Mouse (Mus musculus) erythroblast, adult 5-6 weeks (primary cell): ENCODE data around the gene Gm28845. TPM values are rescaled to one million over a fixed set of nuclear protein-coding genes. Genes with fewer than 3 reads are reported as not detected.

Experiments
- ATAC-seq: replicated peaks from 2 replicates; pipeline ENCODE4 v1.8.0; 2016; ENCODE audit warnings: moderate number of reproducible peaks, mild to moderate bottlenecking, moderate TSS enrichment, inconsistent platforms; ENCODE audit not compliant: poor library complexity, low FRiP score, severe bottlenecking
- total RNA-seq, 2 experiments: library from RNA; stranded (forward) in 1 of 2; stranded (reverse) in 1 of 2; fragments of 150-400 nt in 1 of 2; fragments of 200-764, 138-1000 nt in 1 of 2; gene quantifications; 2 replicates each; pipeline versions ENCODE4 v1.2.3 to v1.2.4; 2015 to 2017; ENCODE audit warnings: low replicate concordance in 2 of 2

Gene Gm28845
- total RNA-seq (2015; ENCODE audit: low replicate concordance) (not detected in 2 replicates), total RNA-seq (2017; ENCODE audit: low replicate concordance) (1.3 TPM in 1 of 2 replicates, not detected in the other)

GRCm38 (mm10) chr1:65119438-65119837, at the start of gene Gm28845:
TSS of gene Gm28845 (minus strand) at chr1:65119558.
- ATAC-seq, result no peak

- ATAC-seq, result no peak
Measured at GRCm38 (mm10) chr1:65167496-65167895, 48.1 kb upstream of the Gm28845 start.

GRCm38 (mm10) chr1:65162210-65162609, 42.9 kb upstream of the Gm28845 start:
- no peak for ATAC-seq

- no peak for ATAC-seq
Measured at GRCm38 (mm10) chr1:65156111-65156510, 36.8 kb upstream of the Gm28845 start.

GRCm38 (mm10) chr1:65154814-65155213, 35.5 kb upstream of the Gm28845 start:
- ATAC-seq, result no peak

- no peak for ATAC-seq
Measured at GRCm38 (mm10) chr1:65147971-65148370, 28.6 kb upstream of the Gm28845 start.

GRCm38 (mm10) chr1:65147326-65147725, 28.0 kb upstream of the Gm28845 start:
- no peak for ATAC-seq

GRCm38 (mm10) chr1:65146601-65147000, 27.2 kb upstream of the Gm28845 start:
- ATAC-seq, result no peak

GRCm38 (mm10) chr1:65144783-65145182, 25.4 kb upstream of the Gm28845 start:
- no peak for ATAC-seq

- ATAC-seq, result no peak
Measured at GRCm38 (mm10) chr1:65137560-65137959, 18.2 kb upstream of the Gm28845 start.

- ATAC-seq, result no peak
Measured at GRCm38 (mm10) chr1:65132833-65133232, 13.5 kb upstream of the Gm28845 start.

GRCm38 (mm10) chr1:65131671-65132070, 12.3 kb upstream of the Gm28845 start:
- no peak for ATAC-seq

- ATAC-seq, result no peak
Measured at GRCm38 (mm10) chr1:65130226-65130625, 10.9 kb upstream of the Gm28845 start.

GRCm38 (mm10) chr1:65129634-65130180, 10.3 kb upstream of the Gm28845 start:
- ATAC-seq, result no peak

- ATAC-seq, result no peak
Measured at GRCm38 (mm10) chr1:65122574-65123372, 3.4 kb upstream of the Gm28845 start, which contains the start of gene D630023F18Rik. TSS of gene D630023F18Rik (minus strand) at chr1:65123214.

- ATAC-seq, result no peak
Measured at GRCm38 (mm10) chr1:65118150-65118913, 1.0 kb downstream of the Gm28845 start.

- ATAC-seq, result no peak
Measured at GRCm38 (mm10) chr1:65113536-65114172, 5.7 kb downstream of the Gm28845 start.

- no peak for ATAC-seq
Measured at GRCm38 (mm10) chr1:65112807-65113196, 6.6 kb downstream of the Gm28845 start.

GRCm38 (mm10) chr1:65112031-65112806, 7.1 kb downstream of the Gm28845 start:
- ATAC-seq, result peak; percentile 70; the same call in 1 of the 2 replicates
